Mouse (Mus musculus): ENCODE measurements around the gene Pdcd1lg2. TPM values are rescaled to one million over a fixed set of nuclear protein-coding genes. Genes with fewer than 3 reads are reported as not detected.

Gene Pdcd1lg2
- polyA plus RNA-seq, 1 experiment from 2014 or later = not detected

- H3K9ac ChIP-seq (replicated peaks; ENCODE audit: low read depth, low read length) = no peak overlapping the region
- H3K36me3 ChIP-seq (ENCODE audit: control insufficient read depth, insufficient read depth, low read length) = no peaks in the 10 kb centered on the region
- no peaks in the 10 kb centered on the region for H3K4me1 ChIP-seq (ENCODE audit: control insufficient read depth, insufficient read depth, low read length)
- no peaks in the 10 kb centered on the region for H3K9me3 ChIP-seq (ENCODE audit: control insufficient read depth, low read length)
- ATAC-seq (ENCODE audit: low read depth) = no peak
- H3K4me2 ChIP-seq (ENCODE audit: low read depth, low read length) = no peak overlapping the region
- 67% methylated on average over 6 of the region's 6 CpGs for WGBS
- no peak overlapping the region for H3K27ac ChIP-seq (ENCODE audit: low read depth, low read length)
- H3K4me3 ChIP-seq (ENCODE audit: low read depth, low read length) = no peak overlapping the region
- H3K27me3 ChIP-seq (ENCODE audit: control insufficient read depth, insufficient read depth, low read length) = no peaks in the 10 kb centered on the region
Observed at GRCm38 (mm10) chr19:29488073-29488390, 77.3 kb downstream of the Pdcd1lg2 start.

- Histone ChIP-seq H3K9me3 (ENCODE audit: control insufficient read depth, low read length) (no peaks in the 10 kb centered on the region), H3K4me2 (ENCODE audit: low read depth, low read length) (no peak overlapping the region), H3K4me1 (ENCODE audit: control insufficient read depth, insufficient read depth, low read length) (no peaks in the 10 kb centered on the region), H3K36me3 (ENCODE audit: control insufficient read depth, insufficient read depth, low read length) (no peaks in the 10 kb centered on the region), H3K4me3 (ENCODE audit: low read depth, low read length) (no peak overlapping the region), H3K27ac (ENCODE audit: low read depth, low read length) (no peak overlapping the region), H3K9ac (replicated peaks; ENCODE audit: low read depth, low read length) (no peak overlapping the region), H3K27me3 (ENCODE audit: control insufficient read depth, insufficient read depth, low read length) (no peaks in the 10 kb centered on the region)
- no peak for ATAC-seq (ENCODE audit: low read depth)
- WGBS = 80% methylated on average over 10 of the region's 10 CpGs
Observed at GRCm38 (mm10) chr19:29488420-29488819, 77.7 kb downstream of the Pdcd1lg2 start.

GRCm38 (mm10) chr19:29489785-29490284 is 79.1 kb downstream of the Pdcd1lg2 start:
- WGBS = 73% methylated on average over 3 of the region's 3 CpGs
- ATAC-seq (ENCODE audit: low read depth) = no peak
- H3K4me3 ChIP-seq (ENCODE audit: low read depth, low read length) = no peak overlapping the region
- H3K9ac ChIP-seq (replicated peaks; ENCODE audit: low read depth, low read length) = no peak overlapping the region
- H3K36me3 ChIP-seq (ENCODE audit: control insufficient read depth, insufficient read depth, low read length) = no peaks in the 10 kb centered on the region
- no peaks in the 10 kb centered on the region for H3K9me3 ChIP-seq (ENCODE audit: control insufficient read depth, low read length)
- no peaks in the 10 kb centered on the region for H3K4me1 ChIP-seq (ENCODE audit: control insufficient read depth, insufficient read depth, low read length)
- H3K4me2 ChIP-seq (ENCODE audit: low read depth, low read length) = no peak overlapping the region
- no peaks in the 10 kb centered on the region for H3K27me3 ChIP-seq (ENCODE audit: control insufficient read depth, insufficient read depth, low read length)
- no peak overlapping the region for H3K27ac ChIP-seq (ENCODE audit: low read depth, low read length)

- H3K9ac ChIP-seq (replicated peaks; ENCODE audit: low read depth, low read length) = no peak overlapping the region
- no peaks in the 10 kb centered on the region for H3K4me1 ChIP-seq (ENCODE audit: control insufficient read depth, insufficient read depth, low read length)
- no peak overlapping the region for H3K4me3 ChIP-seq (ENCODE audit: low read depth, low read length)
- H3K36me3 ChIP-seq (ENCODE audit: control insufficient read depth, insufficient read depth, low read length) = no peaks in the 10 kb centered on the region
- H3K4me2 ChIP-seq (ENCODE audit: low read depth, low read length) = no peak overlapping the region
- no peak overlapping the region for H3K27ac ChIP-seq (ENCODE audit: low read depth, low read length)
- no peaks in the 10 kb centered on the region for H3K9me3 ChIP-seq (ENCODE audit: control insufficient read depth, low read length)
- no peaks in the 10 kb centered on the region for H3K27me3 ChIP-seq (ENCODE audit: control insufficient read depth, insufficient read depth, low read length)
- WGBS = 85% methylated on average over 9 of the region's 9 CpGs
- no peak for ATAC-seq (ENCODE audit: low read depth)
Observed at GRCm38 (mm10) chr19:29491467-29491866, 80.7 kb downstream of the Pdcd1lg2 start.

GRCm38 (mm10) chr19:29494454-29494853 is 83.7 kb downstream of the Pdcd1lg2 start:
- Histone ChIP-seq H3K9ac (replicated peaks; ENCODE audit: low read depth, low read length) (no peak overlapping the region), H3K4me1 (ENCODE audit: control insufficient read depth, insufficient read depth, low read length) (no peaks in the 10 kb centered on the region), H3K4me3 (ENCODE audit: low read depth, low read length) (no peak overlapping the region), H3K36me3 (ENCODE audit: control insufficient read depth, insufficient read depth, low read length) (no peaks in the 10 kb centered on the region), H3K27ac (ENCODE audit: low read depth, low read length) (no peak overlapping the region), H3K4me2 (ENCODE audit: low read depth, low read length) (no peak overlapping the region), H3K9me3 (ENCODE audit: control insufficient read depth, low read length) (no peaks in the 10 kb centered on the region), H3K27me3 (ENCODE audit: control insufficient read depth, insufficient read depth, low read length) (no peaks in the 10 kb centered on the region)
- ATAC-seq (ENCODE audit: low read depth) = no peak
- 62% methylated on average over 4 of the region's 4 CpGs for WGBS

- Histone ChIP-seq H3K4me2 (ENCODE audit: low read depth, low read length) (no peak overlapping the region), H3K36me3 (ENCODE audit: control insufficient read depth, insufficient read depth, low read length) (no peaks in the 10 kb centered on the region), H3K4me1 (ENCODE audit: control insufficient read depth, insufficient read depth, low read length) (no peaks in the 10 kb centered on the region), H3K27me3 (ENCODE audit: control insufficient read depth, insufficient read depth, low read length) (no peaks in the 10 kb centered on the region), H3K9ac (replicated peaks; ENCODE audit: low read depth, low read length) (no peak overlapping the region), H3K4me3 (ENCODE audit: low read depth, low read length) (no peak overlapping the region), H3K27ac (ENCODE audit: low read depth, low read length) (no peak overlapping the region), H3K9me3 (ENCODE audit: control insufficient read depth, low read length) (no peaks in the 10 kb centered on the region)
- 89% methylated on average over 6 of the region's 6 CpGs for WGBS
- ATAC-seq (ENCODE audit: low read depth) = no peak
Observed at GRCm38 (mm10) chr19:29496001-29496597, 85.4 kb downstream of the Pdcd1lg2 start.

- H3K36me3 ChIP-seq (ENCODE audit: control insufficient read depth, insufficient read depth, low read length) = no peaks in the 10 kb centered on the region
- H3K4me2 ChIP-seq (ENCODE audit: low read depth, low read length) = no peak overlapping the region
- H3K9ac ChIP-seq (replicated peaks; ENCODE audit: low read depth, low read length) = no peak overlapping the region
- H3K9me3 ChIP-seq (ENCODE audit: control insufficient read depth, low read length) = no peaks in the 10 kb centered on the region
- 76% methylated on average over 7 of the region's 7 CpGs for WGBS
- H3K4me3 ChIP-seq (ENCODE audit: low read depth, low read length) = no peak overlapping the region
- H3K4me1 ChIP-seq (ENCODE audit: control insufficient read depth, insufficient read depth, low read length) = no peaks in the 10 kb centered on the region
- ATAC-seq (ENCODE audit: low read depth) = no peak
- no peak overlapping the region for H3K27ac ChIP-seq (ENCODE audit: low read depth, low read length)
- no peaks in the 10 kb centered on the region for H3K27me3 ChIP-seq (ENCODE audit: control insufficient read depth, insufficient read depth, low read length)
Observed at GRCm38 (mm10) chr19:29496786-29497557, 86.3 kb downstream of the Pdcd1lg2 start.

- ATAC-seq (ENCODE audit: low read depth) = no peak
- WGBS = 90% methylated on average over 7 of the region's 7 CpGs
- Histone ChIP-seq H3K9ac (replicated peaks; ENCODE audit: low read depth, low read length) (no peak overlapping the region), H3K4me3 (ENCODE audit: low read depth, low read length) (no peak overlapping the region), H3K27ac (ENCODE audit: low read depth, low read length) (no peak overlapping the region), H3K27me3 (ENCODE audit: control insufficient read depth, insufficient read depth, low read length) (no peaks in the 10 kb centered on the region), H3K36me3 (ENCODE audit: control insufficient read depth, insufficient read depth, low read length) (no peaks in the 10 kb centered on the region), H3K4me2 (ENCODE audit: low read depth, low read length) (no peak overlapping the region), H3K9me3 (ENCODE audit: control insufficient read depth, low read length) (no peaks in the 10 kb centered on the region), H3K4me1 (ENCODE audit: control insufficient read depth, insufficient read depth, low read length) (no peaks in the 10 kb centered on the region)
Observed at GRCm38 (mm10) chr19:29497874-29498273, 87.2 kb downstream of the Pdcd1lg2 start.

GRCm38 (mm10) chr19:29498842-29499456 is 88.2 kb downstream of the Pdcd1lg2 start:
- no peaks in the 10 kb centered on the region for H3K4me1 ChIP-seq (ENCODE audit: control insufficient read depth, insufficient read depth, low read length)
- H3K27me3 ChIP-seq (ENCODE audit: control insufficient read depth, insufficient read depth, low read length) = no peaks in the 10 kb centered on the region
- WGBS = 85% methylated on average over 6 of the region's 6 CpGs
- no peak overlapping the region for H3K4me3 ChIP-seq (ENCODE audit: low read depth, low read length)
- no peak for ATAC-seq (ENCODE audit: low read depth)
- no peak overlapping the region for H3K27ac ChIP-seq (ENCODE audit: low read depth, low read length)
- H3K4me2 ChIP-seq (ENCODE audit: low read depth, low read length) = no peak overlapping the region
- H3K9ac ChIP-seq (replicated peaks; ENCODE audit: low read depth, low read length) = no peak overlapping the region
- no peaks in the 10 kb centered on the region for H3K9me3 ChIP-seq (ENCODE audit: control insufficient read depth, low read length)
- no peaks in the 10 kb centered on the region for H3K36me3 ChIP-seq (ENCODE audit: control insufficient read depth, insufficient read depth, low read length)
